Mouse (Mus musculus) brain, embryonic 14.5 days (tissue): ENCODE results near the gene Dcn.

Source experiments
- CTCF ChIP-seq: fragments of 200-500 bp; IDR thresholded peaks from 2 replicates; pipeline ENCODE4 v1.5.1; 2012; ENCODE audit warnings: inconsistent platforms, mild to moderate bottlenecking, moderate library complexity, borderline replicate concordance; ENCODE audit not compliant: insufficient read depth, insufficient read length; ENCODE audit errors: extremely low read depth
- POLR2A ChIP-seq: fragments of 200-500 bp; IDR thresholded peaks from 2 replicates; pipeline ENCODE4 v1.6.1; 2012; ENCODE audit warnings: mild to moderate bottlenecking, inconsistent platforms, borderline replicate concordance; ENCODE audit not compliant: poor library complexity, insufficient read depth, insufficient read length, severe bottlenecking; ENCODE audit errors: extremely low read depth

GRCm38 (mm10) chr10:97486085-97486484 lies 6.7 kb downstream of the Dcn start:
- TF ChIP-seq CTCF, result no peak
- no peak for TF ChIP-seq POLR2A
